Mouse (Mus musculus) MEL (cell line): ENCODE results near the gene Vpreb3. TPM values are rescaled to one million over a fixed set of nuclear protein-coding genes. Genes with fewer than 3 reads are reported as not detected.

Experiments
- DNase-seq: peaks from one replicate; pipeline ENCODE4 v3.0.0; 2011; ENCODE audit warnings: low read depth, low spot score
- H3K27ac ChIP-seq: 2 replicates; pipeline ENCODE4 v1.5.1; 2012; ENCODE audit warnings: low read depth, mild to moderate bottlenecking, control low read depth, low read length, moderate library complexity; ENCODE audit not compliant: control insufficient read depth
- H3K27me3 ChIP-seq, 2 experiments: fragments of 150-350 bp in 1 of 2; sonication (generic) in 1 of 2; 2 replicates each; pipeline ENCODE4 v1.6.1; 2012; ENCODE audit warnings: low read length in 2 of 2, mild to moderate bottlenecking in 2 of 2, improper control_type of control experiment in 1 of 2, moderate library complexity in 1 of 2; ENCODE audit not compliant: insufficient read depth in 2 of 2, control insufficient read depth in 1 of 2
- H3K36me3 ChIP-seq, 2 experiments: 2 replicates each; pipeline ENCODE4 v1.6.1; 2012 to 2014; ENCODE audit warnings: low read length in 2 of 2, improper control_type of control experiment in 1 of 2, inconsistent platforms in 1 of 2, mild to moderate bottlenecking in 1 of 2; ENCODE audit not compliant: insufficient read depth in 2 of 2, control insufficient read depth in 1 of 2
- H3K4me1 ChIP-seq, 2 experiments: fragments of 150-350 bp in 1 of 2; sonication (generic) in 1 of 2; 2 replicates each; pipeline ENCODE4 v1.6.1; 2012; ENCODE audit warnings: low read length in 2 of 2, improper control_type of control experiment in 1 of 2, mild to moderate bottlenecking in 1 of 2; ENCODE audit not compliant: insufficient read depth in 2 of 2, control insufficient read depth in 1 of 2
- H3K4me3 ChIP-seq, 2 experiments: fragments of 150-350 bp in 1 of 2; sonication (generic) in 1 of 2; 2 replicates each; pipeline ENCODE4 v1.5.1; 2012; ENCODE audit warnings: low read depth in 2 of 2, low read length in 2 of 2, mild to moderate bottlenecking in 2 of 2, moderate library complexity in 2 of 2, control low read depth in 1 of 2, improper control_type of control experiment in 1 of 2; ENCODE audit not compliant: control insufficient read depth in 1 of 2, insufficient read depth in 1 of 2
- H3K79me2 ChIP-seq: 2 replicates; pipeline ENCODE4 v1.6.1; 2012; ENCODE audit warnings: mild to moderate bottlenecking, low read length, moderate library complexity; ENCODE audit not compliant: control insufficient read depth, poor library complexity, insufficient read depth
- H3K9ac ChIP-seq: 2 replicates; pipeline ENCODE4 v1.6.1; 2012; ENCODE audit warnings: low read depth, mild to moderate bottlenecking, control low read depth, low read length, moderate library complexity; ENCODE audit not compliant: control insufficient read depth, poor library complexity, severe bottlenecking
- H3K9me3 ChIP-seq: fragments of 150-350 bp; sonication (generic); replicated peaks from 2 replicates; pipeline ENCODE4 v1.6.1; 2012; ENCODE audit warnings: mild to moderate bottlenecking, low read length, improper control_type of control experiment, moderate library complexity; ENCODE audit not compliant: insufficient read depth
- BHLHE40 ChIP-seq: IDR thresholded peaks from 2 replicates; pipeline ENCODE4 v1.6.1; 2012; ENCODE audit warnings: low read depth, mild to moderate bottlenecking, inconsistent platforms, low read length, improper control_type of control experiment, borderline replicate concordance
- CHD1 ChIP-seq: IDR thresholded peaks from 2 replicates; pipeline ENCODE4 v1.6.1; 2012; ENCODE audit warnings: low read depth, mild to moderate bottlenecking, inconsistent platforms, low read length, improper control_type of control experiment
- CHD2 ChIP-seq: IDR thresholded peaks from 2 replicates; pipeline ENCODE4 v1.6.1; 2011; ENCODE audit warnings: low read length, improper control_type of control experiment
- E2F4 ChIP-seq: IDR thresholded peaks from 2 replicates; pipeline ENCODE4 v1.6.1; 2011; ENCODE audit warnings: low read depth, low read length, improper control_type of control experiment, borderline replicate concordance
- EP300 ChIP-seq, 2 experiments: IDR thresholded peaks; 2 replicates each; pipeline ENCODE4 v1.6.1; 2011; ENCODE audit warnings: improper control_type of control experiment in 2 of 2, low read length in 2 of 2, low read depth in 1 of 2, mild to moderate bottlenecking in 1 of 2
- GABPA ChIP-seq: IDR thresholded peaks from 2 replicates; pipeline ENCODE4 v1.6.1; 2012; ENCODE audit warnings: low read depth, mild to moderate bottlenecking, inconsistent platforms, low read length, improper control_type of control experiment, moderate library complexity
- GATA1 ChIP-seq: IDR thresholded peaks from 2 replicates; pipeline ENCODE4 v1.6.1; 2011; ENCODE audit warnings: low read depth, low read length, improper control_type of control experiment
- HCFC1 ChIP-seq: IDR thresholded peaks from 2 replicates; pipeline ENCODE4 v1.6.1; 2012; ENCODE audit warnings: low read depth, mild to moderate bottlenecking, inconsistent platforms, low read length, improper control_type of control experiment, moderate library complexity
- KAT2A ChIP-seq: conservative IDR thresholded peaks from 2 replicates; pipeline ENCODE4 v1.6.1; 2012; ENCODE audit warnings: low read depth, low read length, improper control_type of control experiment, inconsistent platforms
- MEF2A ChIP-seq: IDR thresholded peaks from 2 replicates; pipeline ENCODE4 v1.6.1; 2014; ENCODE audit warnings: low read depth, mild to moderate bottlenecking, inconsistent platforms, low read length, improper control_type of control experiment; ENCODE audit not compliant: poor library complexity, insufficient replicate concordance, severe bottlenecking; ENCODE audit errors: extremely low read depth
- MXI1 ChIP-seq: IDR thresholded peaks from 2 replicates; pipeline ENCODE4 v1.6.1; 2011; ENCODE audit warnings: mild to moderate bottlenecking, low read depth, low read length, improper control_type of control experiment
- NELFE ChIP-seq: IDR thresholded peaks from 2 replicates; pipeline ENCODE4 v1.6.1; 2011; ENCODE audit warnings: low read depth, low read length, improper control_type of control experiment
- NRF1 ChIP-seq: IDR thresholded peaks from 2 replicates; pipeline ENCODE4 v1.6.1; 2014; ENCODE audit warnings: low read depth, mild to moderate bottlenecking, inconsistent platforms, low read length, improper control_type of control experiment, moderate library complexity; ENCODE audit not compliant: poor library complexity, insufficient read depth, severe bottlenecking
- POLR2A ChIP-seq, 2 experiments: IDR thresholded peaks; 2 replicates each; pipeline ENCODE4 v1.6.1; 2011 to 2012; ENCODE audit warnings: low read length in 2 of 2, mild to moderate bottlenecking in 2 of 2, control low read depth in 1 of 2, improper control_type of control experiment in 1 of 2, low read depth in 1 of 2, moderate library complexity in 1 of 2; ENCODE audit not compliant: control insufficient read depth in 1 of 2, insufficient read depth in 1 of 2, poor library complexity in 1 of 2
- POLR2AphosphoS2 ChIP-seq: IDR thresholded peaks from 2 replicates; pipeline ENCODE4 v1.6.1; 2011; ENCODE audit warnings: low read length, improper control_type of control experiment
- POLR2AphosphoS5 ChIP-seq: IDR thresholded peaks from 2 replicates; pipeline ENCODE4 v1.6.1; 2012; ENCODE audit warnings: low read depth, borderline replicate concordance, mild to moderate bottlenecking, inconsistent platforms, low read length, moderate library complexity, mixed read lengths
- RCOR1 ChIP-seq: IDR thresholded peaks from 2 replicates; pipeline ENCODE4 v1.6.1; 2012; ENCODE audit warnings: low read depth, mild to moderate bottlenecking, inconsistent platforms, low read length, improper control_type of control experiment
- SIN3A ChIP-seq: IDR thresholded peaks from 2 replicates; pipeline ENCODE4 v1.6.1; 2012; ENCODE audit warnings: low read length, improper control_type of control experiment, inconsistent platforms
- SMC3 ChIP-seq: IDR thresholded peaks from 2 replicates; pipeline ENCODE4 v1.6.1; 2011; ENCODE audit warnings: low read depth, low read length, improper control_type of control experiment
- TAL1 ChIP-seq: IDR thresholded peaks from 2 replicates; pipeline ENCODE4 v1.6.1; 2012; ENCODE audit warnings: mild to moderate bottlenecking, inconsistent platforms, low read length, moderate library complexity, mixed read lengths
- TCF12 ChIP-seq: IDR thresholded peaks from 2 replicates; pipeline ENCODE4 v1.6.1; 2014; ENCODE audit warnings: low read depth, mild to moderate bottlenecking, inconsistent platforms, low read length, improper control_type of control experiment, moderate library complexity
- UBTF ChIP-seq: IDR thresholded peaks from 2 replicates; pipeline ENCODE4 v1.6.1; 2012; ENCODE audit warnings: low read depth, mild to moderate bottlenecking, inconsistent platforms, low read length, improper control_type of control experiment, moderate library complexity, borderline replicate concordance; ENCODE audit not compliant: insufficient read depth
- USF1 ChIP-seq: IDR thresholded peaks from 2 replicates; pipeline ENCODE4 v1.6.1; 2014; ENCODE audit warnings: low read depth, mild to moderate bottlenecking, inconsistent platforms, low read length, improper control_type of control experiment, moderate library complexity
- ZC3H11A ChIP-seq: IDR thresholded peaks from 2 replicates; pipeline ENCODE4 v1.6.1; 2012; ENCODE audit warnings: low read depth, mild to moderate bottlenecking, inconsistent platforms, low read length, improper control_type of control experiment
- ZKSCAN1 ChIP-seq: IDR thresholded peaks from 2 replicates; pipeline ENCODE4 v1.6.1; 2012; ENCODE audit warnings: low read depth, mild to moderate bottlenecking, inconsistent platforms, low read length, improper control_type of control experiment, moderate library complexity
- ZMIZ1 ChIP-seq: IDR thresholded peaks from 2 replicates; pipeline ENCODE4 v1.6.1; 2012; ENCODE audit warnings: low read depth, mild to moderate bottlenecking, inconsistent platforms, low read length, improper control_type of control experiment, moderate library complexity
- ZNF384 ChIP-seq: IDR thresholded peaks from 2 replicates; pipeline ENCODE4 v1.6.1; 2012; ENCODE audit warnings: low read depth, mild to moderate bottlenecking, inconsistent platforms, low read length, improper control_type of control experiment
- polyA plus RNA-seq, 2 experiments: library from polyadenylated mRNA; stranded (reverse) in 1 of 2; unstranded in 1 of 2; fragments of >175 nt in 1 of 2; fragments of >200 nt in 1 of 2; gene quantifications; 2 replicates each; pipeline versions ENCODE4 v1.2.1 to v1.2.4; 2012; ENCODE audit warnings: low replicate concordance in 2 of 2, low read depth in 1 of 2; ENCODE audit not compliant: insufficient read length in 2 of 2, insufficient read depth in 1 of 2, missing spikeins in 1 of 2
- total RNA-seq: library from RNA; depleted of rRNA; stranded (reverse); fragments of 300-350 nt; gene quantifications from 2 replicates; pipeline ENCODE4 v1.2.3, GENCODE M21; 2012

The Vpreb3 gene
- total and polyA plus RNA-seq, 3 experiments = 0.27 to 0.88 TPM; not detected in 1

DNA sequence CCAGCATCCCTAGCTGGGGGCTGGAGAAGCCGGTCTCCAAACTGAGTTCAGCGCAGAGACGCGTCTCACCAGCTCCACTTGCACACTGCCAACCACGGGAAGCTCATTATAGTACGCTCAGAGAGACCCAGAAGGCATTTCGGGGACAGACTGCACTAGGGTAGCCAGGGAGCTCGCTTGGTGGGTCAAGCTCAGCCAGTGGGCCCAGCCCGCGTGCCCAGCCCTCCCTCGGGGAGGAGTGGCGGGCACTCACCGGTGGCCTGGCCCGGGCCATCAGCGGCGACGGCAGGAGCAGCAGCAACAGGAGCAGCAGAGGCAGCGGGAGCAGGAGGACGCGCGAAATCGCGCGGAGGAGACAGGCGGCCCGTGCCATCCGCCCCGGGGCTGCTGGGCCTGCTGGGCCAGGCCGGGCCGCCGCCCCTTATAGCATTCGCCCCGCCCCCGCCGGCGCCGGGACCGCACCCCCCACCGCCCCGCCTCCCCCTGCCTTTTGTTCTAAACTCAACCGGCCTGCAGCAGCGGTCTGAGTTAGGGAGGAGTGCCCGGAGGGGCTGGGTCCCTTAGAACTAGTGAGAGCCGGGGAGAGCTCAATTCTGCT, 10.7 kb upstream of the Vpreb3 start:
- peak; percentile 57 for DNase-seq
- H3K27me3 ChIP-seq = no peaks in the 10 kb centered on the region; a peak in 1 of 4 replicates
- H3K9ac ChIP-seq = peak overlapping the region; percentile 79
- no peak overlapping the region for H3K27ac ChIP-seq
- H3K79me2 ChIP-seq = peaks cover 9% of the 10 kb centered on the region
- peaks cover 4 to 5% of the 10 kb centered on the region in 2 experiments for H3K4me1 ChIP-seq
- H3K36me3 ChIP-seq = peaks cover 0 to 6% of the 10 kb centered on the region in 2 experiments; a peak in 2 of 4 replicates
- TF ChIP-seq GABPA = no peak
- TF ChIP-seq HCFC1 = 0 out of 2 replicates have a peak, but pooled peaks have one; percentile 24
- no peak for TF ChIP-seq EP300 (IDR thresholded peaks at IDR 0.05; ENCODE audit: low read depth in 1 of 2, low read length in 2 of 2)
- 0 out of 2 replicates have a peak, but pooled peaks have one; percentile 14 for TF ChIP-seq TCF12
- TF ChIP-seq CHD1 = no peak
- TF ChIP-seq ZC3H11A = no peak
- TF ChIP-seq TAL1 = no peak
- no peak for TF ChIP-seq MEF2A
- TF ChIP-seq ZMIZ1 = no peak
- no peak for TF ChIP-seq RCOR1
- no peak for TF ChIP-seq UBTF
- peak; percentile 32 to 35; a peak in 1 of 4 replicates for TF ChIP-seq POLR2A (IDR thresholded peaks at IDR 0.05; ENCODE audit: control insufficient read depth in 1 of 2, insufficient read depth in 1 of 2, low read depth in 1 of 2, low read length in 2 of 2, poor library complexity in 1 of 2)
- no peak for TF ChIP-seq ZKSCAN1
- no peak for TF ChIP-seq BHLHE40
- TF ChIP-seq NELFE = peak; percentile 35
- peak overlapping the region; percentile 62 to 73 for H3K4me3 ChIP-seq
- H3K9me3 ChIP-seq = no peaks in the 10 kb centered on the region

DNA sequence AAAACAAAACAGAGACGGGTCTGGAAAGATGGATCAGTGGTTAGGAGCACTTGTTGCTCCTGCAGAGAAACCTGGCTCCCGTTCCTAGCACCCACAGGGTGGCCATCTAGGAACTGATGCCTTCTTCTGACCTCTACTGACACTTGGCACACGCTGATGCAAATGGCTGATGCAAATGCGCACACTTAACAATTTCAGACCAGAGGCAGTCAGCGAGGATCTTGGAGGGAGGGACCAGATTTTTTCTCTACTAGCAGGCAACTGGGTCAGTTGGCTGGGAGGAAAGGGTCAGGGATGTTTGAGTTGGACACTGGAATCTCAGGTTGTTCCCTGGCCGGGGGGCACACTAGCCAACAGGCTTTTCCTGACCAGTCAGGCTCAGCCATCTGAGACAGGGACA, 10.0 kb upstream of the Vpreb3 start, which contains the start of gene Chchd10:
TSS of gene Chchd10 (plus strand) at position 240 of the 400 bp plus-strand sequence.
- Histone ChIP-seq H3K27ac (no peak within 1 kb of the TSS), H3K79me2 (peaks cover 9% of the 10 kb centered on the region), H3K9me3 (no peaks in the 10 kb centered on the region), H3K9ac (peak within 1 kb of the TSS; percentile 79), H3K36me3 (peaks cover 0 to 11% of the 10 kb centered on the region in 2 experiments; a peak in 2 of 4 replicates), H3K27me3 (no peaks in the 10 kb centered on the region; a peak in 1 of 4 replicates), H3K4me3 (peak within 1 kb of the TSS; percentile 62 to 73), H3K4me1 (peaks cover 8 to 11% of the 10 kb centered on the region in 2 experiments)
- no peak for DNase-seq
- TF ChIP-seq KAT2A = no peak
- no peak for TF ChIP-seq MEF2A
- TF ChIP-seq TCF12 = no peak
- no peak for TF ChIP-seq E2F4
- no peak for TF ChIP-seq GATA1
- no peak for TF ChIP-seq SMC3
- TF ChIP-seq RCOR1 = no peak
- TF ChIP-seq TAL1 = no peak
- no peak for TF ChIP-seq CHD1
- TF ChIP-seq GABPA = no peak
- TF ChIP-seq SIN3A = no peak
- no peak for TF ChIP-seq NELFE
- no peak for TF ChIP-seq POLR2AphosphoS5
- TF ChIP-seq POLR2AphosphoS2 = no peak
- no peak for TF ChIP-seq MXI1
- no peak for TF ChIP-seq USF1
- no peak for TF ChIP-seq CHD2
- no peak for TF ChIP-seq ZNF384
- TF ChIP-seq ZC3H11A = no peak
- TF ChIP-seq NRF1 = no peak
